Mouse (Mus musculus): ENCODE measurements around the gene Olfr411.

The Olfr411 gene

DNA sequence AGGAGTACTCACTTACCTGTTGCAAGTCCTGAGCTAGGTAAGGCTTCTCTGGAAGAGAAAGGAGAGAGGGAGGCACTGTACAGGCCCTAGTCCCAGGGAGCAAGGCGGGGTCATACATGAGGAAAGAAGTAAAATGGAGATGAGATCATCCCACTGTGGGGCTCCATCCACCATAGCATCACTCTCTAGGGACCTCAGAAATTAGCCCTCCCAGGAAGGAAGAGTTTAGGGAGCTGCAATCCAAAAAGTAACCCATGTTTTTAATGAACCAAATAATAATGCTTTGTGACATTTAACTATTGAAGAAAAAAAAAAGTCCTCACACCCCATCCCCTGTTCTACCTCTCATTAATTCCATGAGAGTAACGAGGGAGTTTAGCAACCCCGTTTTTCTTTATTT, at the start of gene Olfr411:
Gene Olfr411, minus strand, starts transcription at position 101 of the 400 bp plus-strand sequence.
- no peak for DNase-seq

DNA sequence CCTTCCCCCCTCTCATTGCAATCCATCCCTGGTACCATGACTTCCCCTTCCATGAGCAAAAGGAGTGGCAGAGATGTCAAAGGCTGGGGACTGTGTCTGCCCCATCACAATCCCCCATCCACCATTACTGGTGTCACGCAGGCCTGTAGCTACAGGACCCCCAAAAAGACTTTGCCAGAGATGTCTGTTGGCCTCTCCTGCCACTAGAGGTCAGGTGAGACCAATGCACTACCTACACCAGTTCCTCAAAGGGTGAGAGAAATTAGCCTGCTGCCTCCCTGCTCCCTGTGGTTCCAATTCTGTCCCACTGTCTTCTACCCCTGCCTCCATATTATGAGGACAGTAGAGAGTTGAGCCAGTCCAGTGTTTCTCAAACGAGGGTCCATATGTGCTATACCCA, 49.7 kb upstream of the Olfr411 start:
- no peak for DNase-seq

DNA sequence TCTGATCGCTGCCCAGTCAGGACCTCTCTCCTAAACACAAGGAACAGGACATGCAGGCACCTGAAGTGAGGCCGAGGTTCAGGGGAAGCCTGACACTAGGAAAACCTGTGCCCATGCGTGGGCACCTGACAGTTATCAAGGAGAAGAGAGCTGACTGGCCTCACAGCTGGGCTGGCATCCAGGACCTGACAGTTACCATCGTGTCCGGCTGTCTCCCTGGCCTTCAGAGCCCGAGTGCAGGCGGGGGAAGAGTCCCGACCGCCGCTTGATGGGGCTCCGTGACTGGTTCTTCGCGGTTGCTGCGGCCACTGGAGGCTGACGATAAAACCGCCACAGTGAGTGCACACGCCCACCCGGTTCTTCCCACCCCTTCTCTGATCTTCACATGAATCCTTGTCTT, 43.1 kb upstream of the Olfr411 start:
- DNase-seq = no peak

DNA sequence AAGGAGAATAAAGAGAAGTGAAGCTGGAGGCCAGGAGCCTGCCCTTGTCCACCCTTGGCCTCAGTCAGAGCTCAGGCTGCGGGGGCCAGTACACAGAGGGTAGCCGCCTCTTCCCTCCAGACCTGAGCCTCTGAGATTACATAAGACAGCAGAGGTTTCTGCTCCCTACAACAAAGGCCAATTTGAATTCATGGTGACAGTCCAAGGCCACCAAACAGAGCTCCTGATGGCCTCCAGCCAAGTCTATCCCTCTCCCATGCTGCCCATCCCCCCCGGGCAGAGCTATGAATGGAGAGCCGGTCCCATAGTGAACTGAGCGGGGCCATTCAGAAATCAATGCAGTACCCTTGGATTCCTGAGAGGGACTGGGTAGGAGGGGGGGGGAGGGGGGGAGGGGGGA, 41.0 kb upstream of the Olfr411 start:
- no peak for DNase-seq

DNA sequence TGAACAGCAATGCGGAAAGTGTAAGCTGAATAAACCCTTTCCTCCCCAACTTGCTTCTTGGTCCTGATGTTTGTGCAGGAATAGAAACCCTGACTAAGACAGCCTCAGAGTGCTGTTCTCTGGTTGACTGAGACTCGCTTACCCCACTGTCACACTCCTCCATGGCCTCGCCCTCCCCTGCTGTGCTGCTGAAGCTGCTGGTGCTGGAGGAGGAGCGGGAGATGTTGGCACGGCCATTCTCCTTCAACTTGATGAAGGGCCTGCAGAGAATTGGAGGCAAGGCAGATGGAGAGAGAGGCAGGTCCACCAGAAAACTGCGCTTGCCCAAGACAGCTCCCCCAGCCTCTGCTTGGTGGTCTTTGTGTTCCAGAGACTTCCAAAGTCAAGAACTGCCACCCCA, 40.5 kb upstream of the Olfr411 start:
- no peak for DNase-seq

DNA sequence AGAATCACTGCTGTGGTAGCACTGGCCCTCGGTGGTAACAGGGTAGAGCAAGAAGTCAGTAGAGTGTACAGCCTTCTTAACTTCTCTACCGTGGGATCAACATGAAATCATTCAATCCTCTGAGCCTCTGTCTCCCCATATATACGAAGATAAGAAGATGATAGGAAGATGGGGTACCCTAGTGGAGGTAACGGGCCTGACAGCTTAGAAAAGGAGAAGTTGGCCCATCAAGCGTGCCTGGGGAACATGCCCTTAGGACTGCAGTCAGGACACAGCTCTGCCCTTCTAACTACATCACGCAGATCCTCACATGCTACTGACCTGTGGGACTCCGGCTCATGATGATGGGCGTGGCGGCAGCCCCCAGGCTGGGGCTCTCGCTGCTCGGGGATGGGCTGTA, 39.4 kb upstream of the Olfr411 start:
- DNase-seq = no peak

DNA sequence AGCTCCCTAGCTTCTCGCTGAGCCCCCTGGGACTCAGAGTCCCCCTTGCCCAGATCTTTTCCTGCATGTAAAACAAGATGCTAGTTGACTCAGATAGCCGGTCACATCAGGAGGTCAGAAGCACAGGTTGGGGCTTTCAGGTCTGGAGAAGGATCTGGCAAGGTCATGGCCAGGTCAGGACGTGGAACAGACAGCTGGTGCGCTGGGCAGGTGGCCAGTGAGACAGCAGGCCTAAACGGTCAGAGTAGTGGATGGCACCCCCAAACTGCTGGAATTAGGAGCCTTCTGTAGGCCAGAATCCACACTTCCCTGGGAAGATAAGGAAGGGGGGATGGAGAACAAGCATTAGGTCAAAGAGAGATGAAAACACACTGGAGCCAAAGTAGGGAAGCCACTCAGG, 34.8 kb upstream of the Olfr411 start:
- peak; percentile 34 for DNase-seq

DNA sequence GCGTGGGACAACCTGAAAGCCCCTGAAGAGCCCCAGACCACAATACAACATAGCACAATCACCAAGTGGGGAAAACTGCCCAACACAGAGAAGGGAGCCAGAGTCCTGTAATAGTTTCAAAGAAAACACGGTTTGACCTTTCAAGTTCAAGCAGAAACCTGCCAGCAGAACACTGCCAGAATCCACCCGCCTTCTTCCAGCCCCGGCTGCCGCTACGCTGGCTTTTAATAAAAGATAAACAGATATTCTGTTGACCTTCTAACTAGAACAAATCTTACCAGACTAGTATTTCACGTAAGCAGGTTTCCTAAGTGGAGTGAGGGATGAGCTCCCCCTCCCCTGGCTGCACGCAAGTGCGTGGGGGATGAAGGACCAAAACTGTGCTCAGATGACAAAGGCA, 33.2 kb upstream of the Olfr411 start:
- no peak for DNase-seq

DNA sequence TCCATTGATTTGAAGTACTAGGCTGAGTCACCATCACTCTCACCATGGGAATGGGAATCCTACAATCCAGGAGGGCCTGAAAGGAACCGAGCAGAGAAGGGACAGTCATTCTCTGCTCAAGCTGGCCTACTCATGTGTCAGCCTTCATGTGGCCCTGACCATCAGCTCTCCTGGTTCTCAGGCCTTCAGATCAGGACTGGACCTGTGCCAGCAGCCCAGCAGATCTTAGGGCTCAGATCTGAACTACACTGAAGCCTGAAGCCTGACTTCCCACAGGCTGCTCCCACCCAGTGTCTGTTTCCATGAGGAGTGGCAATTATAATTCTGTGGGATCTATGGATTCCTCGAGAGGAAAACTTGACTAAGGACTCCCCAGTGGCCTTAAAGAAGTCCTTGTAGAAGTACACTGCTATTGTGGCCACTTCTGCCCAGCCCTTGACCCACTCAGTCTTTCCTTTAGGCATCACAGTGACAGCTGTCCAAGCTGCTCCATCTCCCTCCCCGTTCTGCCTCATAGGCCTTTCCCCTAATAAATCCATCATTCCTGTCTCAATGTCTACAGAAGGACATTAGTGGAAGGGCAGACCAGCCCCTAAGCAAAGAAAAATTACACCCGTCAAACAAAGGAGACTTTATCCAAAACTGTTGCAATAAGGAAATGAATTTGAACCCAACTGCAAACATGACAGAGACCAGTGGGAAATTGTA, 26.9 kb upstream of the Olfr411 start:
- no peak for DNase-seq

DNA sequence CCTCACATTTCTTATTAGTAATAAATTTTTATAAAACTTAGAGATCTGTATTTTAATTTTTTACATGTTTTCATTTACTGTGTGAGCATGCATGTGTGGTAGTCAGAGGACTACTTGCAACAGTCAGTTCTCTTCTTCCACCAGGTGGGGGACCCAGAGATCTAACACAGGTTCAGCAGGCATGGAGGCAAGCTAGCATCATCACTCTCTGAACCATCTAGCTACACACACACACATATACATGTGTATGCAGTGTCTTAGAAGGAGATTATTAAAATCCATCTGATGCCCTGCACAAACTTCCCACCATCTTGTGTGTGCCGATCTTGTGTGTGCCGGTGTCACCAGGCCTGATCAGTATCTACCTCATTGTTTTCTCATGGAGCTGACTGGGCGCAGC, 24.4 kb upstream of the Olfr411 start:
- DNase-seq = peak; percentile 44

DNA sequence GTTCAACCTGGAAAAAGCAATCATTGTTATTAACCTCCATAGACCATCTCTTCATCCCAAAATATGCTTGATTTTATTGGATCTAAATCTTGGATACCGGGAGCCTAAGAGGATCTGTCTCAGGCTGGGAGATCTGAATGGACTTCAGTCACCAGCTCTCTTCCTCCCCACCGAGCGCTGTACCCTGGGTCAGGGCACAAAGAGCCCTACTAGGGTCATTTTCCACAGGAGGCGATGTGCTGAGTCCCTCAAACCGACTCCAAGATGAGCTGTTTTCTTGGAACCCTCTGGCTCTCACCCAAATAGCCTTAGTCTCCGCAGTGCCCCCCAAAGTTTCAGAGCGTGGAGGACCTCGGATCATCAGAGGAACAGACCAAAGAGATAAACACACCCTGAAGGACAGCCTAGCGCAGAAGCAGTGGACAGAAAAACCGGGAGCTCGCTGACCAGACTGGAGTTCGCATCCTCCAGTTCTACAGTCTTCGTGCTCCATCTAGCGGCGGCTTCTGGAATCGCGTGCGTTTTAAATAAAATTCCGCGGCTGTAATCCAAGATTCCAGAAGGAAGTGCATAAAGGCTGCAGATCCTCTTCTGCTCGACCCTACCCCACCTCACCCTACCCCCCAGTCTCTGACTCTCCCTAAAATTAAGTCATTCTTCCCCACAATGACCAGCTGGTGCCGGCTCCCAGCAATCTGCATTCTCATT, 19.1 kb upstream of the Olfr411 start:
- DNase-seq = peak; percentile 52

DNA sequence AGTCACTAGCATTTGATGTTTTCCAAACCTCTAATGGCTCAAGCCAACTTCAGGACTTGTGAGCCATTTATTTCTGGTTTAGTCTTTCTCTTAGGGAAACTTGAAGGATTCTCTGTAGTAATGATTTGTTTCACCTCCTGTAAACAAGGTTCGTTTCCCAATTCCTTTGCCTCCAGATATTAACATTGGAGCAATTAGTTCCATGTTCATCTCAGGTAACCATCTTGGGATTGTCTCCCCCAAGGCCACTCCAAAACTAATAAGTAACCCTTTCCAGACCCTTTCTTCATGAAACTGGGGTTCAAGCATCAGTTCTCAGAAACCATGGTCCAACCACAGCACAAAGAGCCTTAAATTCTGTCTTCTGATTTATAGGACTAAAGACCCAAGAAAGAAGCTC, 9.3 kb upstream of the Olfr411 start, which contains the start of gene Olfr412:
Gene Olfr412, plus strand, starts transcription at position 301 of the 400 bp plus-strand sequence.
- DNase-seq = no peak

DNA sequence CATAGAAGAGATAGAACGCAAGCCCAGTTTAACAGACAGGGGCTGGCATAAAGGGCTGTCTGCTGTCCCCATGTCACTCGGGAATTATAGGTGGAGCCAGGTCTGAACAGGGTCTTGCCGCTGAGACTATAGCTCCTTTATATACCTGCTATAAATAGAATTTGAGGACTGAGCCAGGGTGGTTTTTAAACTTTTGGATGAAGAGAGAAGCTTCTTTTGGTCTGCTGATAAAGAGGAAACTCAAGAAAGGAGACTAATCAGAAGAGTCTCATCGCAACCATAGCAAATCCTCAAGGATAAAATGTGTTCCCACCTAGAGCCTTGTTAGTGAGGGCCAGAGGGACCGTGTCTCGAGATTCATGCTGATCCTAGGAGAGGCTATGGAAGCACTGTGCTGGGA, 14.5 kb downstream of the Olfr411 start, which contains the start of gene Olfr410:
Gene Olfr410, minus strand, starts transcription at position 101 of the 400 bp plus-strand sequence.
- no peak for DNase-seq

DNA sequence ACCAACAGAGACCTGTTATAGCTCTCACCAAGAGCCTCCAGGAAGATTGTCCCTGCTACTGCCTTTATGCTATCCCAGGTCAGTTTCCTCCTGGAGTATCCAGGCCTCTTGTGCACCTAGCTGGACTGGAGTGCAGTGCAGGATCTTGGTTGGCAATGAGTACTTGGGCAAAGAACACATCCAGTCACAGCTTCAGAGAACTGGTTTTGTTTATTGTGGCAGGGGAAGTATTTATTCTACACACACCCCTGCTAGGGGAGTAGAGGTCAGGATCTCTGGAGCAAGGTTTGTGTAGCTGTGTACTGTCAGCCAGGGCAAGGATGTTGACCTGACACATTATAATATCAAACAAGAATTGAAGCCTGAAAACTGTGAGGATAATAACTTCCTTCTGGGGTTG, 23.7 kb downstream of the Olfr411 start:
- DNase-seq = no peak

DNA sequence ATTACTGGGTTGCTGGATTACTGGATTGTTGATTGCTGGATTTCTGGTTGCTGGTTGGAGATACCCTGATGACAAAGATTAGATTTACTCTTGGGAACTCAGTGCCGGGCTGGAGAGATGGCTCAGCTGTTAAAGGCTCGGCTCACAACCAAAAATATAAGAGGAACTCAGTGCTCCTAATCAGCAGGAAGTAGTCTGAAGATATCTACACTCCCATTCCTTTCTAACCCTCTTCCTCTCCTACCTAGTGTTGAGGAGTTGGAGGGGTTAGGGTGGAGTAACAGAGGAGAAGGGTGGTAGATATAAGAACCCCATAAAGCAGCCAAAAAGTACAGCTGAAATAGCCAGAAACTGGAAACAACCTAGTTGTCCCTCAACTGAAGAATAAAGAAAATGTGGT, 26.4 kb downstream of the Olfr411 start:
- DNase-seq = no peak

Data from cerebellum, adult 9-11 months (tissue).